Mouse (Mus musculus): ENCODE measurements at regions not wholly inside any gene's neighbourhood (a gene's known extent, or its start where the extent isn't known, plus 50 kb on each side); places are given as distances from the start of the nearest gene placed in this dataset.

GRCm38 (mm10) chr16:30155486-30156246, 91.5 kb downstream of the Hes1 start:
- TF ChIP-seq CTCF (IDR thresholded peaks at IDR 0.05; ENCODE audit: low read depth, low read length), result no peak
- no peak for TF ChIP-seq POLR2AphosphoS5 (IDR thresholded peaks at IDR 0.05; ENCODE audit: insufficient replicate concordance, low read depth, low read length)
